Mouse (Mus musculus): Measurements from ENCODE around the gene Btbd6. TPM values are rescaled to one million over a fixed set of nuclear protein-coding genes. Genes with fewer than 3 reads are reported as not detected.
A peak's percentile ranks its signal among the peaks of the same experiment; 100 is the strongest.

Gene Btbd6
- 7.9 and 9.0 TPM in 2 replicates for polyA plus RNA-seq (2011; ENCODE audit: insufficient read length, low read depth, missing spikeins)

- peak within 1 kb of the TSS; percentile 52; the same call in 1 of the 2 replicates for H3K27ac ChIP-seq (ENCODE audit: insufficient read depth, low read length)
- TF ChIP-seq CTCF (IDR thresholded peaks at IDR 0.05; ENCODE audit: borderline replicate concordance, insufficient read depth, low read length): 0 out of 2 replicates have a peak, but pooled peaks have one; percentile 10
- TF ChIP-seq POLR2A (IDR thresholded peaks at IDR 0.05; ENCODE audit: low read depth, low read length): peak; percentile 77
- H3K4me1 ChIP-seq (ENCODE audit: control insufficient read depth, insufficient read depth, low read length): no peaks in the 10 kb centered on the region
- H3K4me3 ChIP-seq (ENCODE audit: insufficient read depth, low read length): peak within 1 kb of the TSS; percentile 53
Observed at GRCm38 (mm10) chr12:112976371-112977073, at the start of gene Btbd6. Btbd6 (plus strand) TSS chr12:112976482.

- TF ChIP-seq CTCF (IDR thresholded peaks at IDR 0.05; ENCODE audit: borderline replicate concordance, insufficient read depth, low read length) (no peak), POLR2A (IDR thresholded peaks at IDR 0.05; ENCODE audit: low read depth, low read length) (no peak)
- H3K4me1 ChIP-seq (ENCODE audit: control insufficient read depth, insufficient read depth, low read length): no peaks in the 10 kb centered on the region
- no peak overlapping the region for H3K4me3 ChIP-seq (ENCODE audit: insufficient read depth, low read length)
- no peak overlapping the region for H3K27ac ChIP-seq (ENCODE audit: insufficient read depth, low read length)
Observed at GRCm38 (mm10) chr12:112927265-112927664, 49.0 kb upstream of the Btbd6 start.

GRCm38 (mm10) chr12:112928401-112929241, 47.7 kb upstream of the Btbd6 start:
- Histone ChIP-seq H3K4me1 (ENCODE audit: control insufficient read depth, insufficient read depth, low read length) (no peaks in the 10 kb centered on the region), H3K27ac (ENCODE audit: insufficient read depth, low read length) (no peak overlapping the region), H3K4me3 (ENCODE audit: insufficient read depth, low read length) (peak overlapping the region; percentile 10; the same call in 1 of the 2 replicates)
- no peak for TF ChIP-seq POLR2A (IDR thresholded peaks at IDR 0.05; ENCODE audit: low read depth, low read length)
- TF ChIP-seq CTCF (IDR thresholded peaks at IDR 0.05; ENCODE audit: borderline replicate concordance, insufficient read depth, low read length): no peak

- Histone ChIP-seq H3K4me3 (ENCODE audit: insufficient read depth, low read length) (peak within 1 kb of the TSS; percentile 10; the same call in 1 of the 2 replicates), H3K27ac (ENCODE audit: insufficient read depth, low read length) (no peak within 1 kb of the TSS), H3K4me1 (ENCODE audit: control insufficient read depth, insufficient read depth, low read length) (no peaks in the 10 kb centered on the region)
- no peak for TF ChIP-seq CTCF (IDR thresholded peaks at IDR 0.05; ENCODE audit: borderline replicate concordance, insufficient read depth, low read length)
- TF ChIP-seq POLR2A (IDR thresholded peaks at IDR 0.05; ENCODE audit: low read depth, low read length): no peak
Observed at GRCm38 (mm10) chr12:112929562-112930352, 46.5 kb upstream of the Btbd6 start, which contains the start of gene Jag2. Jag2 (minus strand) TSS chr12:112929776.

- no peak overlapping the region for H3K27ac ChIP-seq (ENCODE audit: insufficient read depth, low read length)
- TF ChIP-seq POLR2A (IDR thresholded peaks at IDR 0.05; ENCODE audit: low read depth, low read length): no peak
- TF ChIP-seq CTCF (IDR thresholded peaks at IDR 0.05; ENCODE audit: borderline replicate concordance, insufficient read depth, low read length): no peak
- no peak overlapping the region for H3K4me3 ChIP-seq (ENCODE audit: insufficient read depth, low read length)
- 0 out of 2 replicates have a peak, but pooled peaks cover 2% of the 10 kb centered on the region for H3K4me1 ChIP-seq (ENCODE audit: control insufficient read depth, insufficient read depth, low read length)
Observed at GRCm38 (mm10) chr12:112932647-112933046, 43.6 kb upstream of the Btbd6 start.

- TF ChIP-seq POLR2A (IDR thresholded peaks at IDR 0.05; ENCODE audit: low read depth, low read length): no peak
- no peak for TF ChIP-seq CTCF (IDR thresholded peaks at IDR 0.05; ENCODE audit: borderline replicate concordance, insufficient read depth, low read length)
- no peak overlapping the region for H3K4me3 ChIP-seq (ENCODE audit: insufficient read depth, low read length)
- H3K4me1 ChIP-seq (ENCODE audit: control insufficient read depth, insufficient read depth, low read length): 0 out of 2 replicates have a peak, but pooled peaks cover 2% of the 10 kb centered on the region
- no peak overlapping the region for H3K27ac ChIP-seq (ENCODE audit: insufficient read depth, low read length)
Observed at GRCm38 (mm10) chr12:112937906-112938305, 38.4 kb upstream of the Btbd6 start.

- 0 out of 2 replicates have a peak, but pooled peaks cover 2% of the 10 kb centered on the region for H3K4me1 ChIP-seq (ENCODE audit: control insufficient read depth, insufficient read depth, low read length)
- H3K27ac ChIP-seq (ENCODE audit: insufficient read depth, low read length): no peak overlapping the region
- no peak overlapping the region for H3K4me3 ChIP-seq (ENCODE audit: insufficient read depth, low read length)
- TF ChIP-seq CTCF (IDR thresholded peaks at IDR 0.05; ENCODE audit: borderline replicate concordance, insufficient read depth, low read length) (no peak), POLR2A (IDR thresholded peaks at IDR 0.05; ENCODE audit: low read depth, low read length) (no peak)
Observed at GRCm38 (mm10) chr12:112938366-112938765, 37.9 kb upstream of the Btbd6 start.

- TF ChIP-seq POLR2A (IDR thresholded peaks at IDR 0.05; ENCODE audit: low read depth, low read length): no peak
- no peak for TF ChIP-seq CTCF (IDR thresholded peaks at IDR 0.05; ENCODE audit: borderline replicate concordance, insufficient read depth, low read length)
- 0 out of 2 replicates have a peak, but pooled peaks cover 2% of the 10 kb centered on the region for H3K4me1 ChIP-seq (ENCODE audit: control insufficient read depth, insufficient read depth, low read length)
- H3K27ac ChIP-seq (ENCODE audit: insufficient read depth, low read length): no peak overlapping the region
- H3K4me3 ChIP-seq (ENCODE audit: insufficient read depth, low read length): no peak overlapping the region
Observed at GRCm38 (mm10) chr12:112938873-112939565, 37.3 kb upstream of the Btbd6 start.
